Mouse (Mus musculus): ENCODE data around the gene Havcr1. TPM values are rescaled to one million over a fixed set of nuclear protein-coding genes. Genes with fewer than 3 reads are reported as not detected.
"Not testable (repeated sequence)": the region's sequence is repeated elsewhere in the genome, so short reads cannot be mapped to it uniquely, and the experiment has no call there.

Havcr1 gene
- 810 TPM for polyA plus RNA-seq (2021)

DNA sequence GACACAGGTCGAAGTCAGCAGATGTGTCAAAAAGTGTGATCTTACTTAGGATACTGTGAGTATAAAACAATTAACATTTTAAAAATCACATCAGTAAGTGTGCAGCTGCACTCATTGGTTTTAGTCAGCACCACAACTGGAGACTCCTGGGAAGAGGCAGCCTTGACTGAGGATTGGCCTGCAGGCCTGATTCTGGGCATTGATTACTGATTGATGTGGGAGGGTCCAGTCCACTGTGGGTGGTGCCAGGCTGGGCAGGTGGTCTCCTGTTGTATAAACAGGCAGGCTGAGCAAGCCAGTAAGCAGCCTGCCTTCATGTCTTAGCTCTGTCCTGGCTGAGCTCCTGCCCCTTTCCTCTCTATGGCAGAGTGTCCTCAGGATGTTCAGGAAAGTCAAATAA lies at the start of gene Havcr1:
Gene Havcr1, plus strand, starts transcription at position 5 of the 400 bp plus-strand sequence.
- DNase-seq (ENCODE audit: low read depth, low spot score); CTCF ChIA-PET; H3K27me3 ChIP-seq: not testable (repeated sequence)
- POLR2A ChIA-PET = interaction anchor here (0.7 kb wide), 1 partner anchor 26 kb away, joined by 3 read pairs; no protein-coding TSS in a partner anchor
- in situ Hi-C loops (cut with MboI; ENCODE audit: low pct_unique_long_range_greater_than_20kb) = loop anchor here (10.0 kb wide), 2 partner anchors 210 to 300 kb away; partner anchors contain the start of genes Gm12169 and Med7
- peak; percentile 18 for ATAC-seq

DNA sequence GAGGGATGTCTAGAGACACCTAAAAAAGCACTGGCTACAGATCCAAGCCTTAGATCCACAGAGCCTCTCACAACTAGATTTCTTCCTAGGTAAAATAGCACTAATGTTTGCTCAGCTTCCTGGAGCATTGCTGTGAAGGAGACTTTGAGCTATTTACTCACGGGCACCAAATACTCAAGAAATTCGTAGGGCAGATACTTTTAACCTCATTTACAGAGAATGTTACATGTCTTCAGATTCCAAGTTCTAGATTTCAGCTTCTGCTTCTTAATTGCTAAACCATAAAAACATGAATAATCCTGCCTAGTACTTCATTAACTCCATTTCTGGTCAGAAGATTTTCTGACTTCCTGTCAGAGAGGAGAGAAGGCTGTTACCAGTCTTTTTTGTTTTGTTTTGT lies 44.7 kb upstream of the Havcr1 start:
- no peaks in the 10 kb centered on the region for H3K27me3 ChIP-seq
- ChIA-PET CTCF (no interaction called here), POLR2A (no interaction called here)
- in situ Hi-C loops (cut with MboI; ENCODE audit: low pct_unique_long_range_greater_than_20kb) = loop anchor here (10.0 kb wide), 1 partner anchor 55 kb away; no protein-coding TSS in a partner anchor
- TF ChIP-seq CTCF (IDR thresholded peaks at IDR 0.05) = no peak
- DNase-seq (ENCODE audit: low read depth, low spot score) = no peak
- ATAC-seq = peak; percentile 18

DNA sequence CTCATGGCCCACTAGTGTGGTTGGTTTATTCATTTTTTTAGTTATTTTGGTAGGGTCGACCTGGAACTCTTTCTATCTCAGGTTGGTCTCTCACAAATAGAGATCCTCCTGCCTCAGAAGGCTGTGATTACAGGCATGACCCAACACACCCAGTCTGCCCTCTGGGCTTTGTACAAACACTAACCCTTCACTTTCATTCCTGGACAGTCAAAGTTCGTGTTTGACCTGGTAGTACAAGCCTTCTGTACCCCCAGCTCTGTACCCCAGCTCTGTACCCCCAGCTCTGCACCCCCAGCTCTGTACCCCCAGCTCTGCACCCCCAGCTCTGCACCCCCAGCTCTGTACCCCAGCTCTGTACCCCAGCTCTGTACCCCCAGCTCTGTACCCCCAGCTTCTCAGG lies 39.0 kb upstream of the Havcr1 start:
- CTCF ChIA-PET = interaction anchor here (0.7 kb wide), 1 partner anchor 10 kb away, joined by 3 read pairs; no protein-coding TSS in a partner anchor
- H3K27me3 ChIP-seq; POLR2A ChIA-PET; DNase-seq (ENCODE audit: low read depth, low spot score); ATAC-seq: not testable (repeated sequence)
- in situ Hi-C loops (cut with MboI; ENCODE audit: low pct_unique_long_range_greater_than_20kb) = loop anchor here (10.0 kb wide), 1 partner anchor 49 kb away; no protein-coding TSS in a partner anchor

DNA sequence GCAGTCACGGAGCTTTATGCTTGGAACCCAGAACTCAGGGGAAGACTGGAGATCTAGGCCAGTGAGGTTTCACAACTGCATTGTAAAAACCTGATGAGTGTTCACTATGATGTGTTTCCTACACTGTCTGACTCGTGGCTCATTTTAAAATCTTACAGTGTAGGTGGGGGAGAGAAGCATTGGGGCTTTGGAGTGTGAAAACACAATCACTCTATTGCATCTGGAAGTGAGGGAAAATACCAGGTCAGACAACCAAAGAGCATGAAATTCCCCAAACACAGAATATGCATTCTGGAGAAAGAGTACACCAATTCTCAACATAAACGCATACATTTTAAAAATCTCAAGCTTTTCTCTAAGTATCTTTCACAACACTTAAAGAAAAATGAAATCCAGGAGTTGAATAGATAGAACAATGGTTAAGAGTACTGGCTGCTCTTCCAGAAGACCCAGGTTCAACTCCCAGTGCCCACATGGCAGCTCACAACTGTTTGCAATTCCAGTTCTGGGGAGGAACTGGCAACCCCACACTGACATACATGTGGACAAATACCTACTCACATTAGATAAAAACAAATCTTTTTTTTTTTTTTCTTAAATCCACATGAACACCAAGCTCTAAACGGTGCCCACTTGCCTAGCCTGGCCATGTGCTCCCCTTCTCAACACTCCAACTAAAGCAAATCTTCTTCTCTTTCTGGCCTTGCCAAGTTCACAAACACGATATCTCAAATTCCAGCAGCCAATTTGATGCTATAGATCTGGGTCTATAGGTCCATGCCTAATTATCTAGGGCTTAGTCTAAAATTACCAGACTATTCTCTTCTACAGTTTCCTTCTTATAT lies 37.2 kb upstream of the Havcr1 start:
- TF ChIP-seq CTCF (IDR thresholded peaks at IDR 0.05) = no peak
- in situ Hi-C loops (cut with MboI; ENCODE audit: low pct_unique_long_range_greater_than_20kb) = loop anchor here (10.0 kb wide), 1 partner anchor 47 kb away; no protein-coding TSS in a partner anchor
- ChIA-PET CTCF (no interaction called here), POLR2A (no interaction called here)
- DNase-seq (ENCODE audit: low read depth, low spot score) (no peak), ATAC-seq (no peak)
- no peaks in the 10 kb centered on the region for H3K27me3 ChIP-seq

DNA sequence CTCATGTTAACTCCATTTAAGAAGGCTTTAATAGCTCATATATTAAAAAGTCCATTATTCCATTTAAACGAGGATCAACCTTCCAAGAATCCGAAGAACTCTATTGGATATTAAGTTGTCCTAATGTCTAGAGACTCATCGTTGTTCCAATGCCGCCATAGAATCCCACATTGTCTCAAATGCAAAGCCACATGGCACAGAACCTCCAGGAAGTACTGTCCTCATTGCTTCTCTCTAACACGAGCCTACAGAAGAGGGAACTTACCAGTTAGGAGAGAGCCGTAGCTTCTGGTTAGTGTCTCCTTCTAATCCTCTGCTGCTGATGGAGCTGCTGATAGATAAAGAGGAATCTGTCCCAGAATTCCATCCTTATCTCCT lies 36.6 kb upstream of the Havcr1 start:
- DNase-seq (ENCODE audit: low read depth, low spot score) (no peak), ATAC-seq (no peak)
- POLR2A ChIA-PET = no interaction called here
- CTCF ChIA-PET = interaction anchor here (1.2 kb wide), 1 partner anchor 35 kb away, joined by 3 read pairs; no protein-coding TSS in a partner anchor
- TF ChIP-seq CTCF (IDR thresholded peaks at IDR 0.05) = no peak
- in situ Hi-C loops (cut with MboI; ENCODE audit: low pct_unique_long_range_greater_than_20kb) = loop anchor here (10.0 kb wide), 1 partner anchor 47 kb away; no protein-coding TSS in a partner anchor
- no peaks in the 10 kb centered on the region for H3K27me3 ChIP-seq

DNA sequence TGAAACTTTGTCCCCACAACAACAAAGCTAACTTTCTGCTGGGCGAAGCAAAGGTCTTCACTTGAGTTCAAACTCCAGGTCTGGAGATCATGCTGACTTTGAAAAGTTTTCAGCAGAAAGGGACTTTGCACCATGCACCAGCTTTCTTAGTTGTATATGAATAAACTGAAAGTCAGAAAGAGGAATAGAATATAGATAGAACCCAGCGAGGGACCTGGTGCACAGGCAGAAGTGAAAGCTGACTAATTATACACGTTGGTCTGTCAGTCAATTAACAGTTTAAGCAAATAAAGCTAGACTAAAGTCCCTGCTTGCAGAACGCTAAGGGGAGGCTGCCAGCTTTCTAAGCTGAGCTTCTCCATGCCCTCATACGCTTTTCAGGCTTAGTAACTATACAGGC lies 36.0 kb upstream of the Havcr1 start:
- ATAC-seq = no peak
- POLR2A ChIA-PET = no interaction called here
- DNase-seq (ENCODE audit: low read depth, low spot score) = no peak

DNA sequence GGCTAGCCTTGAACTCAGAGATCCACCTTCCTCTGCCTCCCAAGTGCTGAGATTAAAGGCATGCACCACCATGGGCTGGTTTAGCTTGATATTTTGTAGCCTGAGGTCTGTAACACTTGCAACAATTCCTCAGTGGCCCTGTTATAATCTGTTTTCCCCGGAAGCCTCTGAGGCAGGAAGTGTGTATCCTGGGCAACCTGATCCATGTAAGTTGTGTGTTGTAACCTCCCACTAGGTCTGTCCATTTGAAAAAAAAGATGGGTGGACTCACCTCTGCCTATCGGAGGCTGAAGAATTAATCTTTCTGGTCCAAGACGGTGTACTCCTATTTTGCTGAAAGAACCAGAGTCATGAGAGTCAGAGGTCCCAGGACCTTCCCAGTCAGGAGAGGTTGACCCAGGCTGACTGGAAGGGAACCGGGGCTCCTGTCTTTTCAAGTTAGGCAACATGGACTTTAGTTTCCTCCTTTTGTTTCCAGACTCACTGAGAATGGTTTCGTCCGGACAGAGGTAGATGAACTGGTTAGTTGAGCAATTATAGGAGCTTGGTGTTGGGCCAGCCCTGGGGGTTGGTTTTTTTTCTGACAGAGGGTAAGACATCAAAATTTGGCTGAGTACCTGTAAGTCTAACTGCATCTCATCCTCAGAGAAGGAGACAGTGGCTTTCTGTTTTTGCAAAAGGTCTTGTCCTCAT lies 28.1 kb upstream of the Havcr1 start, which contains the start of gene Timd2:
Gene Timd2, minus strand, starts transcription at position 398 of the 693 bp plus-strand sequence.
- DNase-seq (ENCODE audit: low read depth, low spot score) (no peak), ATAC-seq (no peak)
- in situ Hi-C loops (cut with MboI; ENCODE audit: low pct_unique_long_range_greater_than_20kb) = no loop called here
- TF ChIP-seq CTCF (IDR thresholded peaks at IDR 0.05) = no peak
- ChIA-PET POLR2A (no interaction called here), CTCF (interaction anchor here (1.0 to 1.4 kb wide), 2 partner anchors 10 to 11 kb away, joined by 3 read pairs; no protein-coding TSS in a partner anchor)
- no peaks in the 10 kb centered on the region for H3K27me3 ChIP-seq

More for the DNA sequence above, 36.0 kb upstream of the Havcr1 start:
- CTCF ChIA-PET = interaction anchor here (1.2 kb wide), 1 partner anchor 34 kb away, joined by 3 read pairs; no protein-coding TSS in a partner anchor
- H3K27me3 ChIP-seq = no peaks in the 10 kb centered on the region
- TF ChIP-seq CTCF (IDR thresholded peaks at IDR 0.05) = no peak
- in situ Hi-C loops (cut with MboI; ENCODE audit: low pct_unique_long_range_greater_than_20kb) = loop anchor here (10.0 kb wide), 1 partner anchor 46 kb away; no protein-coding TSS in a partner anchor

DNA sequence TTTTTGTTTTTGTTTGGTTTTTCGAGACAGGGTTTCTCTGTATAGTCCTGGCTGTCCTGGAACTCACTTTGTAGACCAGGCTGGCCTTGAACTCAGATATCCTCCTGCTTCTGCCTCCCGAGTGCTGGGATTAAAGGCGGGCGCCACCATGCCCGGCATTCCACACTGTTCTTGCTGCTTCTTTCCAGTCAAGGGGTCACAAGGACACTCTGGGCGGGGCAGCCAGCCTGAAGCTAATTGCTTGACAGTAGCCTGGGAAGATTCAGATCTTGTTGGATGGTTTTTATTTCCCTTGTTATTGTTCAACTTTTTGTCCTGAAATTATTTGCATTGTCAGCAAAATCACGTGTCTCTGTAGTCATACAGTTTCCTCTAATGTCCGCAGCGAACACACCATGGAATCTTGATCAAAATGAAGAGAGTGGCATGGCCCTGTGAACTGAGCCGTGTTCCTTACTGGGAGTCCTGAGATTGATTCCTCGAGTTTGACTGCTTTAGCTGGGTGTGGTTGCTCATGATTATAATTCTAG lies 3.3 kb upstream of the Havcr1 start:
- in situ Hi-C loops (cut with MboI; ENCODE audit: low pct_unique_long_range_greater_than_20kb) = loop anchor here (10.0 kb wide), 2 partner anchors 207 to 297 kb away; partner anchors contain the start of genes Gm12169 and Med7
- POLR2A ChIA-PET = no interaction called here
- no peak for ATAC-seq
- DNase-seq (ENCODE audit: low read depth, low spot score) = no peak
- TF ChIP-seq CTCF (IDR thresholded peaks at IDR 0.05) = no peak
- CTCF ChIA-PET = interaction anchor here (0.6 to 1.8 kb wide), 2 partner anchors 37 to 1774 kb away, joined by 3 to 6 read pairs; no protein-coding TSS in a partner anchor
- H3K27me3 ChIP-seq = no peaks in the 10 kb centered on the region

DNA sequence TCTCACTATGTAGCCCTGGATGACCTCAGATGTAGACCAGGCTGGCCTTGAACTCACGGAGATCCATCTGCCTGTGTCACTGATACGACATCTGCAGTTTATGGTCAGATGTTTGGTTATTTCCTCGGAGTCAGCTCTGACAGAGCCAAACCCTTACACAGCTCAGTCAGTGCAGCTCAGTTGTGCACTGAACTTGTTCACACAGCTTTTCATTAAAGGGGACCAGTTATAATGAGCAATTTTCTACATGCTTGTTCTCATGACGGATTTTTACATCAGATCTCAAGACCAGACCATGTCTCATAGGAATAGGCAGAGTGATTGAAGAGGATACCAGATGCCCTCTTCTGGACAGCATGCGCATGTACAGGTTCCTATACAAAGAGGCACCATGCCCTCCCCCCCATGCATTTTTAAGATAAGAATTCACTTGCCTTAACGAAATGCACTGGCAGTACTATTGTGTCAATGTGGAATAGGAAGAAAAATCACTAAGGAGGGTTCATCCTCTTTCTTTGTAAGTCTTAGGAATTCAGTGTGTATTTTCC lies 1.6 kb upstream of the Havcr1 start:
- TF ChIP-seq CTCF (IDR thresholded peaks at IDR 0.05) = peak; percentile 69
- in situ Hi-C loops (cut with MboI; ENCODE audit: low pct_unique_long_range_greater_than_20kb) = loop anchor here (10.0 kb wide), 2 partner anchors 209 to 299 kb away; partner anchors contain the start of genes Gm12169 and Med7
- POLR2A ChIA-PET = no interaction called here
- no peaks in the 10 kb centered on the region for H3K27me3 ChIP-seq
- CTCF ChIA-PET = interaction anchor here (0.6 to 1.8 kb wide), 4 partner anchors 13 to 39 kb away, joined by 3 to 7 read pairs (median 5); no protein-coding TSS in a partner anchor
- DNase-seq (ENCODE audit: low read depth, low spot score) = no peak
- ATAC-seq = peak; percentile 73

DNA sequence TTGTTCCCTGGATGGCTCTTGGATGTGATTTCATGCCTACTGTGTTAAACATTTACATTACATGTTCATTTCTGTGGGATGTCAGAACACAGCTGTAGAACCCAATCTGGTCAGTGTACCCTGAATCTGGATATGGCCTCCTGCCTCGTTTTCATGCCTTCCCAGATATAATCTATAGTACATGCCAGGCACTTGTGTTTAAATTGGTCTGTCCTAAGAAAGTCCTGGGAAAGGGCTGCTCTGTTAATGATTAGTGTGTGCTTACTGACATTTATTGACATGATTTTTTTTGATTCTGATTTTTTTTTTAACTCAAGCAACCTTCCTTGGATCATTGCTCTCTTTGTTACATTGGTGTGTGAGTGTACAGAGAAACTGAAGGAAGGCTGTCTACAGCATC lies 263 bp upstream of the Havcr1 start:
- no peak for TF ChIP-seq CTCF (IDR thresholded peaks at IDR 0.05)
- POLR2A ChIA-PET = interaction anchor here (0.7 kb wide), 1 partner anchor 25 kb away, joined by 3 read pairs; no protein-coding TSS in a partner anchor
- in situ Hi-C loops (cut with MboI; ENCODE audit: low pct_unique_long_range_greater_than_20kb) = loop anchor here (10.0 kb wide), 2 partner anchors 210 to 300 kb away; partner anchors contain the start of genes Gm12169 and Med7

More for the DNA sequence above, 263 bp upstream of the Havcr1 start:
- CTCF ChIA-PET = no interaction called here
- ATAC-seq (no peak), DNase-seq (ENCODE audit: low read depth, low spot score) (no peak)
- H3K27me3 ChIP-seq = no peaks in the 10 kb centered on the region

All from Patski (cell line).